Comparison of ENCODE assay signal across 12 mouse cellular contexts in genomic region chr13:77046416-77046815, GRCm38 (mm10).
DNase-seq lines count a peak whose midpoint lies in the region; ATAC-seq and TF ChIP-seq lines count a peak whose summit lies in the region.
"Had no signal": no experiment of that assay in that cellular context is flagged by ENCODE, and none has a peak within 500 bp of the region (broad histone marks: within the 10 kb centered on the region; RNA-seq: fewer than 3 reads in every experiment).

No protein-coding gene starts in this region.

- no peak overlapping the region for H3K4me3 ChIP-seq in cerebellum, adult 2 months (replicated peaks; ENCODE audit: insufficient read depth, low read depth, low read length)
- H3K4me3 ChIP-seq in midbrain, embryonic 13.5 days (replicated peaks): peak overlapping the region; percentile 14; the same call in 1 of the 2 replicates
- H3K4me3 ChIP-seq in midbrain, embryonic 10.5 days: no peak overlapping the region
- no peak overlapping the region for H3K4me3 ChIP-seq in hindbrain, embryonic 14.5 days (replicated peaks; ENCODE audit: low read length)
- H3K4me3 ChIP-seq: embryonic facial prominence, embryonic 12.5 days; heart, embryonic 13.5 days; lung, embryonic 15.5 days had no signal

- no peaks in the 10 kb centered on the region for H3K9me3 ChIP-seq in midbrain, embryonic 13.5 days
- no peaks in the 10 kb centered on the region for H3K9me3 ChIP-seq in midbrain, embryonic 10.5 days (replicated peaks)
- H3K9me3 ChIP-seq in hindbrain, embryonic 14.5 days (ENCODE audit: control insufficient read depth, low read length): no peaks in the 10 kb centered on the region
- H3K9me3 ChIP-seq: embryonic facial prominence, embryonic 12.5 days; heart, embryonic 13.5 days; lung, embryonic 15.5 days had no signal

- no peak overlapping the region for H3K9ac ChIP-seq in midbrain, embryonic 13.5 days (replicated peaks)
- H3K9ac ChIP-seq in hindbrain, embryonic 14.5 days: 0 out of 2 replicates have a peak overlapping the region, but pooled peaks have one; percentile 20
- H3K9ac ChIP-seq: embryonic facial prominence, embryonic 12.5 days; heart, embryonic 13.5 days; lung, embryonic 15.5 days had no signal

- peaks cover 3% of the 10 kb centered on the region for H3K4me1 ChIP-seq in cerebellum, adult 2 months (ENCODE audit: control insufficient read depth, insufficient read depth, low read length)
- H3K4me1 ChIP-seq in midbrain, embryonic 13.5 days (replicated peaks): peaks cover 10% of the 10 kb centered on the region
- 0 out of 2 replicates have a peak, but pooled peaks cover 5% of the 10 kb centered on the region for H3K4me1 ChIP-seq in midbrain, embryonic 10.5 days
- H3K4me1 ChIP-seq in hindbrain, embryonic 14.5 days (replicated peaks; ENCODE audit: control insufficient read depth, insufficient read depth, low read length): no peaks in the 10 kb centered on the region; the same call in 1 of the 2 replicates
- H3K4me1 ChIP-seq: embryonic facial prominence, embryonic 12.5 days had no signal

- no peaks in the 10 kb centered on the region for H3K27me3 ChIP-seq in cerebellum, adult 2 months (ENCODE audit: control insufficient read depth, insufficient read depth, low read length)
- H3K27me3 ChIP-seq in midbrain, embryonic 13.5 days: no peaks in the 10 kb centered on the region
- H3K27me3 ChIP-seq in midbrain, embryonic 10.5 days (ENCODE audit: low read depth, poor library complexity, severe bottlenecking): no peaks in the 10 kb centered on the region
- no peaks in the 10 kb centered on the region for H3K27me3 ChIP-seq in hindbrain, embryonic 14.5 days (ENCODE audit: control insufficient read depth, insufficient read depth, low read length)
- H3K27me3 ChIP-seq: embryonic facial prominence, embryonic 12.5 days; heart, embryonic 13.5 days; lung, embryonic 15.5 days had no signal

- TF ChIP-seq POLR2A in cerebellum, adult 2 months (IDR thresholded peaks at IDR 0.05; ENCODE audit: borderline replicate concordance, insufficient read depth, low read length): no peak

- H3K27ac ChIP-seq in cerebellum, adult 2 months (ENCODE audit: insufficient read depth, low read length): no peak overlapping the region
- H3K27ac ChIP-seq in midbrain, embryonic 13.5 days: peak overlapping the region; percentile 56
- H3K27ac ChIP-seq in midbrain, embryonic 10.5 days (replicated peaks): no peak overlapping the region
- no peak overlapping the region for H3K27ac ChIP-seq in hindbrain, embryonic 14.5 days
- H3K27ac ChIP-seq: embryonic facial prominence, embryonic 12.5 days; heart, embryonic 13.5 days; lung, embryonic 15.5 days had no signal

- ATAC-seq in midbrain, embryonic 13.5 days: peak; percentile 74
- ATAC-seq in hindbrain, embryonic 14.5 days (ENCODE audit: low FRiP score): no peak
- ATAC-seq: inflammation-experienced regulatory T-cells, adult 6 months had no signal

- 43% methylated on average over 10 of the region's 10 CpGs for WGBS in cerebellum, adult 2 months
- WGBS in midbrain, embryonic 13.5 days: 52% methylated on average over 10 of the region's 10 CpGs
- 85% methylated on average over 10 of the region's 10 CpGs for WGBS in midbrain, embryonic 10.5 days
- WGBS in hindbrain, embryonic 14.5 days: 43% methylated on average over 10 of the region's 10 CpGs

- H3K4me2 ChIP-seq in midbrain, embryonic 13.5 days (replicated peaks): peak overlapping the region; percentile 23; the same call in 1 of the 2 replicates
- peak overlapping the region; percentile 24 for H3K4me2 ChIP-seq in hindbrain, embryonic 14.5 days (replicated peaks)
- H3K4me2 ChIP-seq: embryonic facial prominence, embryonic 12.5 days; heart, embryonic 13.5 days; lung, embryonic 15.5 days had no signal

- TF ChIP-seq CTCF in cerebellum, adult 2 months (IDR thresholded peaks at IDR 0.05; ENCODE audit: borderline replicate concordance, insufficient read depth, low read depth, low read length): no peak

- peaks cover 6% of the 10 kb centered on the region; the same call in 1 of the 2 replicates for H3K36me3 ChIP-seq in midbrain, embryonic 13.5 days
- H3K36me3 ChIP-seq in midbrain, embryonic 10.5 days: peaks cover 30% of the 10 kb centered on the region
- H3K36me3 ChIP-seq in hindbrain, embryonic 14.5 days (replicated peaks; ENCODE audit: control insufficient read depth, insufficient read depth): no peaks in the 10 kb centered on the region
- H3K36me3 ChIP-seq: lung, embryonic 15.5 days had no signal

- DNase-seq in cerebellum, postnatal 14 days: peak; percentile 55 to 57
- no peak for DNase-seq in cerebellum, adult 2 months
- no peak for DNase-seq in midbrain, embryonic 10.5 days (ENCODE audit: low spot score)
- DNase-seq in hindbrain, embryonic 14.5 days (ENCODE audit: low spot score): peak; percentile 39
- DNase-seq in retina, embryonic 14.5 days (ENCODE audit: low spot score): peak; percentile 78
- DNase-seq in natural killer cell, adult 2 months (ENCODE audit: low spot score in 2 of 2): no peak
- no peak for DNase-seq in thymus, postnatal 4 days

Comparison
In these comparisons a context has a peak if more than half of its experiments do, and no peak if none do; other contexts are left out.
1. DNase-seq: peak in cerebellum, postnatal 14 days (2 of 2), hindbrain, embryonic 14.5 days (single experiment) and retina, embryonic 14.5 days (single experiment); none in cerebellum, adult 2 months (0 of 2), midbrain, embryonic 10.5 days (single experiment), natural killer cell, adult 2 months (0 of 2) and thymus, postnatal 4 days (single experiment).